Mouse (Mus musculus): ENCODE measurements around the gene Cenpf. TPM values are rescaled to one million over a fixed set of nuclear protein-coding genes. Genes with fewer than 3 reads are reported as not detected.

The Cenpf gene
- polyA plus RNA-seq, 1 experiment from 2014 or later = 106 TPM

DNA sequence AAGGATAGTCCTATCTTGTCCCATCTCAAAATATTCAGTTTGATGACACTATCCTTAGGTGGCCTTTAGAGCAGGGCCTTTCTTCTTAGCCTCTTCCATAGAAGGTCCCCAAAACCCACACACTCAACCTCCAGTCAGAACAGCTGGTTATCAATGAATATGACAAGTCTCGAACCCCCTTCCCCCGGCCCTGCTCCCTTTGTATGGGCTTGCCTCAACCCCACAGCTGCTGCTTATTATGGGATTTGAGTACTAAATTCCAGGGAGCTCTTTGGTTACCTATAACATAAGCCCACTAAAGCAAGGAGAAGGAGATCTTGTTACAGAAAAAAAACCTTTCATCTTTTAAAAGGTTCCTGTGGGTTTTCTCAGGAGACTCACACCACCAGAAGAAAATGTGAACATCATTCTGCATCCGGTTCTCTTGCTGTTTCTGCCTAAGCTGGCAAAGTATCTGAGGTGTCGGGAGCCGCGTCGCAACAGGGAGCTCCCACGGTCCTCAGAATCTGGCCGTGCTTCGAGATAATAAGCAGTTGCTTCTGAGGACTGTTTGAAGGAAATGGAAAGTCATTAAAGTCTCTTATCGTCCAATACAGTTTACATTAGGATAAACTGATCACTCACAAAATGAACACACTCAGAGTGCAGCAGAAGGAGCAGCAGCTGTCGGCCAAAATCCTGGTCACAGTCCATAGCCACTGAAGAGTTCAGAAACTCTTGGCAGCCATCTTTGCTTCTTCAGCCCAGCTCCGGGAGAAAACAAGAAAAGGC lies 68.7 kb downstream of the Cenpf start:
- Histone ChIP-seq H3K9me3 (replicated peaks; ENCODE audit: control insufficient read depth, low read length) (no peaks in the 10 kb centered on the region; the same call in 1 of the 2 replicates), H3K4me2 (ENCODE audit: low read depth, low read length) (no peak overlapping the region), H3K4me1 (ENCODE audit: control insufficient read depth, insufficient read depth, low read length) (no peaks in the 10 kb centered on the region), H3K36me3 (replicated peaks; ENCODE audit: control insufficient read depth, insufficient read depth, low read depth, low read length) (no peaks in the 10 kb centered on the region), H3K9ac (replicated peaks; ENCODE audit: low read length) (no peak overlapping the region), H3K27ac (replicated peaks; ENCODE audit: low read depth, low read length) (no peak overlapping the region), H3K27me3 (ENCODE audit: control insufficient read depth, insufficient read depth, low read length) (no peaks in the 10 kb centered on the region), H3K4me3 (ENCODE audit: low read depth, low read length) (no peak overlapping the region)
- ATAC-seq (replicated peaks; ENCODE audit: insufficient number of reproducible peaks, low FRiP score, low TSS enrichment, low read depth) (peak; percentile 49; the same call in 1 of the 2 replicates), DNase-seq (ENCODE audit: low spot score) (peak; percentile 80)
- 44% methylated on average over 13 of the region's 13 CpGs for WGBS

DNA sequence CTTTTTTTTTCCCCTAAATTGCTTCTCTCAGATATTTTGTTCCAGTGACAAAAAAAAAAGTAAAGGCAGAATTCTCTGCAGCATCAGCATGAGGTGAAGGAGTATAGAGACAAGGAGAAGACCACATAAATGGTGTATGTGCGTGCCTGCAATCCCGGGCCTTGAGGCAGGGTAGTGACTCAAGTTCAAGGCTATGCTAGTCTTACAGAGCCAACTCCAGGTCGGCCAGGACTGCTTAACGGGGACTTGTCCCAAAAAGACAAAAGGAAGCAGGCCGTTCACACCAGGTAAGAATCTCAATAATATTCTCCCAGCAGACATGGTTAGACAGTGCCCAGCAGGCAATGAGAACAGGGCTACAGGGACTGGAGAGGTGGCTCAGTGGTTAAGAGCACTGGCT lies 70.5 kb downstream of the Cenpf start:
- DNase-seq (ENCODE audit: low spot score) (no peak), ATAC-seq (replicated peaks; ENCODE audit: insufficient number of reproducible peaks, low FRiP score, low TSS enrichment, low read depth) (no peak)
- H3K27ac ChIP-seq (replicated peaks; ENCODE audit: low read depth, low read length) = no peak overlapping the region
- no peaks in the 10 kb centered on the region for H3K4me1 ChIP-seq (ENCODE audit: control insufficient read depth, insufficient read depth, low read length)
- no peak overlapping the region for H3K4me2 ChIP-seq (ENCODE audit: low read depth, low read length)
- no peaks in the 10 kb centered on the region for H3K36me3 ChIP-seq (replicated peaks; ENCODE audit: control insufficient read depth, insufficient read depth, low read depth, low read length)
- no peaks in the 10 kb centered on the region for H3K27me3 ChIP-seq (ENCODE audit: control insufficient read depth, insufficient read depth, low read length)
- H3K9me3 ChIP-seq (replicated peaks; ENCODE audit: control insufficient read depth, low read length) = no peaks in the 10 kb centered on the region
- 90% methylated on average over 5 of the region's 5 CpGs for WGBS
- H3K9ac ChIP-seq (replicated peaks; ENCODE audit: low read length) = no peak overlapping the region
- H3K4me3 ChIP-seq (ENCODE audit: low read depth, low read length) = no peak overlapping the region

DNA sequence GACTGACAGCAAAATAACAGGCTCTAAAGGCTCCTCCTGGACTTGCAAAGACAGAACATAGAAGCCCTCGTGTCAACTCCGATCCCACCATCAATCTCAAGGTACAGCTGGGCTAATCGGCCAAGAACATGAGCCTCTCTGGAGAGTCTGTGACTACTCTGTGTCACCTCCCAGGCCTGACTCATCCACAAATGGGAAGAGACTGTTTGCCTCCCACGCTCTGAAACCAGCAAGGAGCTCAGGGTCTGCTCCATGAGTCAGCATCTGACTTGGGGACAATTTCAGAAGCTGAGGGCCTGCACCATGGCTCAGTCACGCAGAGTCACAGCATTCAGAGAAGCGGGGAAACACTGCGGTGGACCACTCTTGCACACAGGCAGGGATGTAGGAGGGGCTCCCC lies 72.6 kb downstream of the Cenpf start:
- 93% methylated on average over 7 of the region's 7 CpGs for WGBS
- H3K27me3 ChIP-seq (ENCODE audit: control insufficient read depth, insufficient read depth, low read length) = no peaks in the 10 kb centered on the region
- no peak overlapping the region for H3K4me3 ChIP-seq (ENCODE audit: low read depth, low read length)
- no peak for ATAC-seq (replicated peaks; ENCODE audit: insufficient number of reproducible peaks, low FRiP score, low TSS enrichment, low read depth)
- no peak for DNase-seq (ENCODE audit: low spot score)
- H3K9me3 ChIP-seq (replicated peaks; ENCODE audit: control insufficient read depth, low read length) = no peaks in the 10 kb centered on the region
- no peak overlapping the region for H3K4me2 ChIP-seq (ENCODE audit: low read depth, low read length)
- no peaks in the 10 kb centered on the region for H3K36me3 ChIP-seq (replicated peaks; ENCODE audit: control insufficient read depth, insufficient read depth, low read depth, low read length)
- H3K27ac ChIP-seq (replicated peaks; ENCODE audit: low read depth, low read length) = no peak overlapping the region
- no peak overlapping the region for H3K9ac ChIP-seq (replicated peaks; ENCODE audit: low read length)
- no peaks in the 10 kb centered on the region for H3K4me1 ChIP-seq (ENCODE audit: control insufficient read depth, insufficient read depth, low read length)

DNA sequence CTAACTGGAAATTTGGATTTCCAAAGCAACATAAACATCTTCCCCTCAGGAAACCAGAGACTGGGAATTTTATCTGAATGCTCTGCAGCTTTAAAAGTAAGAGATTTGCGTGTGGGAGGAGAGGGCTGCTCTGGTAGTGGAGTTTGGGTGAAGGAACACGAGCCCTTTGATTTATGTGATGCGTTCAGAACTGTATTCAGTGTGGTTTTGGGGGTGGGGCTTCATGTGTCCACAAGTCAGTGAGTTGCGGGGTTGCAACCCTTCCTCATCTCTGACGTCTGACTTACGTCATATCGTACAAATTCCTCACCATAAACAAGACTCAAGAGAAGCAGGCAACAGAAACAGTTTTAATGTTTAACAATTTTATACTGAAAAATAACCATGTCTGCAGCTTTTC lies 74.8 kb downstream of the Cenpf start:
- Histone ChIP-seq H3K36me3 (replicated peaks; ENCODE audit: control insufficient read depth, insufficient read depth, low read depth, low read length) (no peaks in the 10 kb centered on the region), H3K4me2 (ENCODE audit: low read depth, low read length) (no peak overlapping the region), H3K27me3 (ENCODE audit: control insufficient read depth, insufficient read depth, low read length) (no peaks in the 10 kb centered on the region), H3K4me3 (ENCODE audit: low read depth, low read length) (no peak overlapping the region), H3K27ac (replicated peaks; ENCODE audit: low read depth, low read length) (no peak overlapping the region), H3K4me1 (ENCODE audit: control insufficient read depth, insufficient read depth, low read length) (no peaks in the 10 kb centered on the region), H3K9me3 (replicated peaks; ENCODE audit: control insufficient read depth, low read length) (no peaks in the 10 kb centered on the region), H3K9ac (replicated peaks; ENCODE audit: low read length) (no peak overlapping the region)
- 71% methylated on average over 7 of the region's 7 CpGs for WGBS
- ATAC-seq (replicated peaks; ENCODE audit: insufficient number of reproducible peaks, low FRiP score, low TSS enrichment, low read depth) (no peak), DNase-seq (ENCODE audit: low spot score) (no peak)

DNA sequence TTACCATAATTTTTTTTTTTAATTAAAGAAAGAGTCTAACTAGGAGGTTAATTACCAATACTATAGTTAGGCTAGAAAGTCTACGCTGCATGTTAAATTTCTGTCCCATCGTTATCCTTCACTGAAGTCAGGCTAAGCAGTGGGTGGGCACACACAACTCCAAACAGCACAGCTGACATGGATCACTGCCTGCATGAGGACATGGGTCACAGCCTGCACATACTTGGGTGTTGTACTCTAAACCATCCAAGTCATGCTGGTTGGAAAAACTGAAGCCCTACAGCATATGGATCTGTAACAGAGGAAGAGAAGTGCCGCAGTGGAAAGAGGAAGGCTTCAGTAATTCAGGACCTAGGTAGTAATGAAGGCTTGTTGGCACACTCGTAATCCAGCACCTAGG lies 76.1 kb downstream of the Cenpf start:
- ATAC-seq (replicated peaks; ENCODE audit: insufficient number of reproducible peaks, low FRiP score, low TSS enrichment, low read depth) = no peak
- Histone ChIP-seq H3K4me1 (ENCODE audit: control insufficient read depth, insufficient read depth, low read length) (no peaks in the 10 kb centered on the region), H3K27ac (replicated peaks; ENCODE audit: low read depth, low read length) (no peak overlapping the region), H3K9me3 (replicated peaks; ENCODE audit: control insufficient read depth, low read length) (no peaks in the 10 kb centered on the region), H3K4me2 (ENCODE audit: low read depth, low read length) (no peak overlapping the region), H3K36me3 (replicated peaks; ENCODE audit: control insufficient read depth, insufficient read depth, low read depth, low read length) (no peaks in the 10 kb centered on the region), H3K9ac (replicated peaks; ENCODE audit: low read length) (no peak overlapping the region), H3K4me3 (ENCODE audit: low read depth, low read length) (no peak overlapping the region), H3K27me3 (ENCODE audit: control insufficient read depth, insufficient read depth, low read length) (no peaks in the 10 kb centered on the region)
- 80% methylated on average over 4 of the region's 4 CpGs for WGBS
- DNase-seq (ENCODE audit: low spot score) = no peak

DNA sequence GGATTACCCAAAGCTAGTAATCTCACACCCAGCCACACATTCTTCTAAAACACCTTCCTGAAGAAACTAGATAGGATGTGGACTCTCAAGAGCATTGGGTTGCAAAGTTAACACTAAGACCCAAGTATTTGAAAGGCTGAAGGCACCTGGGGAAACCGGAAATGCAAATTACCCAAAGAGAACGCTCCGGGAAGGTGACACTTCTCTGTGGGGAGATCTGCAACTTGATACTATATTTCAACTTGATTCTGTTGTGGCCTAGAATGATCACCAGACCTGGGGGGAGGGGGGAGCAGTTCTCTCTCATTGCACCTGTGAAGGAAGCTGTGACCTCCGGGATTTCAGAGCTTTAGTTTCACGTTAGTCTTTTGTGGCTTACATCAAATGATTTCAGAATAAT lies 79.2 kb downstream of the Cenpf start:
- H3K9ac ChIP-seq (replicated peaks; ENCODE audit: low read length) = no peak overlapping the region
- no peaks in the 10 kb centered on the region for H3K4me1 ChIP-seq (ENCODE audit: control insufficient read depth, insufficient read depth, low read length)
- H3K27ac ChIP-seq (replicated peaks; ENCODE audit: low read depth, low read length) = no peak overlapping the region
- no peaks in the 10 kb centered on the region for H3K9me3 ChIP-seq (replicated peaks; ENCODE audit: control insufficient read depth, low read length)
- ATAC-seq (replicated peaks; ENCODE audit: insufficient number of reproducible peaks, low FRiP score, low TSS enrichment, low read depth) (no peak), DNase-seq (ENCODE audit: low spot score) (peak; percentile 34)
- H3K4me3 ChIP-seq (ENCODE audit: low read depth, low read length) = no peak overlapping the region
- H3K4me2 ChIP-seq (ENCODE audit: low read depth, low read length) = no peak overlapping the region
- WGBS = 19% methylated on average over 5 of the region's 5 CpGs
- no peaks in the 10 kb centered on the region for H3K36me3 ChIP-seq (replicated peaks; ENCODE audit: control insufficient read depth, insufficient read depth, low read depth, low read length)
- H3K27me3 ChIP-seq (ENCODE audit: control insufficient read depth, insufficient read depth, low read length) = no peaks in the 10 kb centered on the region

DNA sequence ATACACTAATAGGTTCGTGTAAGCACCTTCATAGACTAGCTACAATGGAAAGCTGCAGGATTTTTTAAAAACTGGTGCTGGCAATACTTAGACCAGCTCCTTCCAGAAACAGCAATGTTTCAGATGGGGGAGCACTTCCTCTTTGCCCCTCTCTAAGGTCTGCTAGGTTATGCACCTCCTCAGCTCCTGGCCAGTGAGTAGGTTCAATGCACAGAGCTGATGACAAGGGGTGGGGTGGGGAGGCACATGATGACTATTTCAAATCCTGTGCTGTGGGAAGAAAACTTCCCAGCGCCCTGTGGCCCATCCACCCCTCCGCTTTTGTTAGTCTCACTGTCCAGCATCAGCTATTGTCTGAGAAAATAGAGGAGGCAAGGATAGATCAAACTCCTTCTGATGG lies 79.8 kb downstream of the Cenpf start:
- no peaks in the 10 kb centered on the region for H3K9me3 ChIP-seq (replicated peaks; ENCODE audit: control insufficient read depth, low read length)
- H3K27ac ChIP-seq (replicated peaks; ENCODE audit: low read depth, low read length) = no peak overlapping the region
- H3K27me3 ChIP-seq (ENCODE audit: control insufficient read depth, insufficient read depth, low read length) = no peaks in the 10 kb centered on the region
- no peaks in the 10 kb centered on the region for H3K4me1 ChIP-seq (ENCODE audit: control insufficient read depth, insufficient read depth, low read length)
- WGBS = 78% methylated on average over 3 of the region's 3 CpGs
- no peaks in the 10 kb centered on the region for H3K36me3 ChIP-seq (replicated peaks; ENCODE audit: control insufficient read depth, insufficient read depth, low read depth, low read length)
- no peak overlapping the region for H3K4me3 ChIP-seq (ENCODE audit: low read depth, low read length)
- DNase-seq (ENCODE audit: low spot score) (no peak), ATAC-seq (replicated peaks; ENCODE audit: insufficient number of reproducible peaks, low FRiP score, low TSS enrichment, low read depth) (no peak)
- no peak overlapping the region for H3K9ac ChIP-seq (replicated peaks; ENCODE audit: low read length)
- H3K4me2 ChIP-seq (ENCODE audit: low read depth, low read length) = no peak overlapping the region

DNA sequence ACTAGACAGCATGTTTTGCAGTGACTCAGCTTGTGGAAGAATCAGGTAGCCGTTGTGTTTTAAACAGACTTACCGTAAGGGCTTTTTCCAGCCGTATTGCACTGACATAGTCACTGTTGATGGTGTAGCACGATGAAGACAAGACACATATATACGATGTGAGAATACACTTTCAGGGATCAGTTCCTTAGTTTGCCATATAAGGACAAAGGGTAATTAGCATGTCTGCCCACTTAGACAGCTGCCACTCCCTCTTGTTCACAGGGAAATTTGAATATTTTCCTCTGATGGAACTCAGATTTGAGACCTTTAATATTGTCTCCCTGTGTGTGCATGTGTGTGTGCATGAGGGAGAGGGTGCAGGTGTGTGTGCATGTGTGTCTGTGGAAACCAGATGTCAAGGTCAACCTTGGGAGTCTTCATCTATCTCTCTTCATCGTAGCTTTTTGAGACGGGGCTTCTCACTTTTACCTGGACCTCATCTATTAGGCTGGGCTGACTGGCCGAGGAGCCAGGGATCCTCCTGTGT lies 82.2 kb downstream of the Cenpf start:
- no peak overlapping the region for H3K27ac ChIP-seq (replicated peaks; ENCODE audit: low read depth, low read length)
- H3K9ac ChIP-seq (replicated peaks; ENCODE audit: low read length) = no peak overlapping the region
- no peaks in the 10 kb centered on the region for H3K9me3 ChIP-seq (replicated peaks; ENCODE audit: control insufficient read depth, low read length)
- ATAC-seq (replicated peaks; ENCODE audit: insufficient number of reproducible peaks, low FRiP score, low TSS enrichment, low read depth) = no peak
- no peak for DNase-seq (ENCODE audit: low spot score)
- H3K4me2 ChIP-seq (ENCODE audit: low read depth, low read length) = no peak overlapping the region
- no peak overlapping the region for H3K4me3 ChIP-seq (ENCODE audit: low read depth, low read length)
- H3K27me3 ChIP-seq (ENCODE audit: control insufficient read depth, insufficient read depth, low read length) = no peaks in the 10 kb centered on the region
- no peaks in the 10 kb centered on the region for H3K36me3 ChIP-seq (replicated peaks; ENCODE audit: control insufficient read depth, insufficient read depth, low read depth, low read length)
- H3K4me1 ChIP-seq (ENCODE audit: control insufficient read depth, insufficient read depth, low read length) = no peaks in the 10 kb centered on the region
- WGBS = 93% methylated on average over 8 of the region's 8 CpGs
